ENCODE assay signal across 16 mouse cellular contexts in genomic region chr5:90485597-90485996, GRCm38 (mm10). TPM values are rescaled to one million over a fixed set of nuclear protein-coding genes. Genes with fewer than 3 reads are reported as not detected.
"Had no signal": no experiment of that assay in that cellular context is flagged by ENCODE, and none has a peak within 500 bp of the region (broad histone marks: within the 10 kb centered on the region; RNA-seq: fewer than 3 reads in every experiment).

No protein-coding gene starts in this region.

- H3K36me3 ChIP-seq: limb, embryonic 10.5 days; midbrain, embryonic 10.5 days; neural tube, embryonic 13.5 days had no signal

- ATAC-seq: midbrain, embryonic 16.5 days had no signal

- DNase-seq: kidney, adult 11 months; kidney, postnatal 10 days; lung, embryonic 14.5 days; lung, postnatal 10 days; lung, postnatal 4 days; right cerebral cortex, postnatal 14 days had no signal

- H3K9ac ChIP-seq: hindbrain, embryonic 14.5 days; lung, embryonic 14.5 days; neural tube, embryonic 13.5 days had no signal

- H3K27me3 ChIP-seq: neural tube, embryonic 13.5 days had no signal

- H3K4me3 ChIP-seq: left cerebral cortex, adult 2 months; limb, embryonic 10.5 days; midbrain, embryonic 10.5 days; neural tube, embryonic 13.5 days had no signal

- H3K9me3 ChIP-seq: limb, embryonic 10.5 days; midbrain, embryonic 10.5 days; neural tube, embryonic 13.5 days had no signal

- H3K4me2 ChIP-seq: hindbrain, embryonic 14.5 days; lung, embryonic 14.5 days; neural tube, embryonic 13.5 days had no signal

- H3K27ac ChIP-seq: hindbrain, embryonic 14.5 days; left cerebral cortex, adult 2 months; limb, embryonic 10.5 days; midbrain, embryonic 10.5 days; neural tube, embryonic 13.5 days had no signal

- H3K4me1 ChIP-seq: limb, embryonic 10.5 days; midbrain, embryonic 10.5 days; neural tube, embryonic 13.5 days had no signal

RNA-seq across cellular contexts. Expression of gene Afp, which starts 4.9 kb away (rescaled TPM):
- total RNA-seq: layer of hippocampus, postnatal 25 days; left cerebral cortex, postnatal 14 days; megakaryocyte, adult 5-6 weeks had no signal

RNA-seq across cellular contexts. Expression of gene Alb, which starts 24.9 kb away (rescaled TPM):
- total RNA-seq: layer of hippocampus, postnatal 25 days; left cerebral cortex, adult 2 months; megakaryocyte, adult 5-6 weeks had no signal
- polyA plus RNA-seq: hindbrain, embryonic 14.5 days; limb, embryonic 10.5 days; midbrain, embryonic 10.5 days; midbrain, embryonic 16.5 days had no signal

RNA-seq across cellular contexts. Expression of gene Afm, which starts 33.1 kb away (rescaled TPM):
- total RNA-seq: layer of hippocampus, postnatal 25 days; left cerebral cortex, adult 2 months; left cerebral cortex, postnatal 14 days; megakaryocyte, adult 5-6 weeks had no signal
- polyA plus RNA-seq: hindbrain, embryonic 14.5 days; limb, embryonic 10.5 days; limb, embryonic 14.5 days; lung, embryonic 14.5 days; midbrain, embryonic 10.5 days; midbrain, embryonic 16.5 days; neural tube, embryonic 13.5 days had no signal
